8 mouse cellular contexts compared by ENCODE assay signal in genomic region chr19:46516667-46517528, GRCm38 (mm10). TPM values are rescaled to one million over a fixed set of nuclear protein-coding genes. Genes with fewer than 3 reads are reported as not detected.
DNase-seq lines count a peak whose midpoint lies in the region; ATAC-seq lines count a peak whose summit lies in the region.

No protein-coding gene starts in this region.

- H3K36me3 ChIP-seq in heart, embryonic 16.5 days (ENCODE audit: control insufficient read depth, insufficient read depth) = peaks cover 33% of the 10 kb centered on the region
- peaks cover 47% of the 10 kb centered on the region for H3K36me3 ChIP-seq in forebrain, embryonic 13.5 days (ENCODE audit: poor library complexity, severe bottlenecking)
- peaks cover 46% of the 10 kb centered on the region for H3K36me3 ChIP-seq in midbrain, embryonic 12.5 days

- no peak overlapping the region for H3K4me3 ChIP-seq in heart, embryonic 16.5 days (ENCODE audit: low read length)
- H3K4me3 ChIP-seq in forebrain, embryonic 13.5 days = no peak overlapping the region
- no peak overlapping the region for H3K4me3 ChIP-seq in midbrain, embryonic 12.5 days

- H3K9me3 ChIP-seq in heart, embryonic 16.5 days (replicated peaks; ENCODE audit: control insufficient read depth, low read length) = no peaks in the 10 kb centered on the region
- no peaks in the 10 kb centered on the region for H3K9me3 ChIP-seq in forebrain, embryonic 13.5 days (replicated peaks)
- H3K9me3 ChIP-seq in midbrain, embryonic 12.5 days = no peaks in the 10 kb centered on the region

- no peaks in the 10 kb centered on the region for H3K27me3 ChIP-seq in heart, embryonic 16.5 days (ENCODE audit: control insufficient read depth, insufficient read depth, low read length)
- H3K27me3 ChIP-seq in forebrain, embryonic 13.5 days = no peaks in the 10 kb centered on the region
- no peaks in the 10 kb centered on the region for H3K27me3 ChIP-seq in midbrain, embryonic 12.5 days

- ATAC-seq in heart, embryonic 16.5 days (replicated peaks; ENCODE audit: extremely low read depth, insufficient read depth, low FRiP score) = no peak
- no peak for ATAC-seq in forebrain, embryonic 13.5 days
- no peak for ATAC-seq in midbrain, embryonic 12.5 days (ENCODE audit: low FRiP score, low read depth)
- ATAC-seq in megakaryocyte-erythroid progenitor cell, adult 5-6 weeks (replicated peaks; ENCODE audit: low FRiP score, low TSS enrichment, poor library complexity, severe bottlenecking) = no peak

- WGBS in heart, embryonic 16.5 days = 67% methylated on average over 3 of the region's 3 CpGs
- WGBS in forebrain, embryonic 13.5 days = 50% methylated on average over 3 of the region's 3 CpGs
- WGBS in midbrain, embryonic 12.5 days = 37% methylated on average over 3 of the region's 3 CpGs

- DNase-seq in heart, adult 8-10 months (ENCODE audit: low spot score) = no peak
- DNase-seq in 3T3-L1 (ENCODE audit: low read depth, low spot score) = peak; percentile 42
- DNase-seq in cerebellum, adult 9-10 months = no peak
- DNase-seq in urinary bladder, postnatal 10 days (ENCODE audit: low spot score) = no peak

- H3K9ac ChIP-seq in heart, embryonic 16.5 days (ENCODE audit: low read length) = no peak overlapping the region
- no peak overlapping the region for H3K9ac ChIP-seq in forebrain, embryonic 13.5 days
- H3K9ac ChIP-seq in midbrain, embryonic 12.5 days (replicated peaks) = no peak overlapping the region

- no peak overlapping the region for H3K4me2 ChIP-seq in heart, embryonic 16.5 days (ENCODE audit: low read depth, low read length)
- H3K4me2 ChIP-seq in forebrain, embryonic 13.5 days = no peak overlapping the region
- no peak overlapping the region for H3K4me2 ChIP-seq in midbrain, embryonic 12.5 days (replicated peaks)

- peak overlapping the region; percentile 49 for H3K27ac ChIP-seq in heart, embryonic 16.5 days (ENCODE audit: low read length)
- peak overlapping the region; percentile 73 for H3K27ac ChIP-seq in forebrain, embryonic 13.5 days
- H3K27ac ChIP-seq in midbrain, embryonic 12.5 days (replicated peaks) = peak overlapping the region; percentile 76; the same call in 1 of the 2 replicates

- H3K4me1 ChIP-seq in heart, embryonic 16.5 days (ENCODE audit: control insufficient read depth, insufficient read depth, low read length) = peaks cover 21% of the 10 kb centered on the region
- H3K4me1 ChIP-seq in forebrain, embryonic 13.5 days = peaks cover 20% of the 10 kb centered on the region
- H3K4me1 ChIP-seq in midbrain, embryonic 12.5 days = peaks cover 29% of the 10 kb centered on the region

RNA-seq across cellular contexts. Expression of gene Trim8, which starts 15.4 kb away (rescaled TPM):
- 17.0 and 19.4 TPM in 2 replicates for polyA plus RNA-seq in heart, embryonic 16.5 days (2015; fragmentation: Nextera tagmentation; extraction: Ambion mirVana)
- total RNA-seq in heart, adult 8-10 months (2022) = 10 to 100 TPM; 31.5 to 38.8 (median 37.6) TPM
- 22.5 and 22.6 TPM in 2 replicates for polyA plus RNA-seq in forebrain, embryonic 13.5 days (2015; fragmentation: Nextera tagmentation; extraction: Ambion mirVana)
- polyA plus RNA-seq in midbrain, embryonic 12.5 days (2016; fragmentation: Nextera tagmentation; extraction: Ambion mirVana) = 38.5 and 53.9 TPM in 2 replicates
- total RNA-seq in megakaryocyte-erythroid progenitor cell, adult 5-6 weeks (2014; fragmentation: Nextera tagmentation) = 20.8 and 22.3 TPM in 2 replicates
- 9.9 and 18.2 TPM in 2 replicates for total RNA-seq in megakaryocyte-erythroid progenitor cell, adult 5-6 weeks (2017)

RNA-seq across cellular contexts. Expression of gene Arl3, which starts 56.1 kb away (rescaled TPM):
- polyA plus RNA-seq in heart, embryonic 16.5 days (2015; fragmentation: Nextera tagmentation; extraction: Ambion mirVana) = 95.6 and 101 TPM in 2 replicates
- 10 to 100 TPM; 31.3 to 56.0 (median 43.5) TPM for total RNA-seq in heart, adult 8-10 months (2022)
- polyA plus RNA-seq in forebrain, embryonic 13.5 days (2015; fragmentation: Nextera tagmentation; extraction: Ambion mirVana) = 233 and 245 TPM in 2 replicates
- polyA plus RNA-seq in midbrain, embryonic 12.5 days (2016; fragmentation: Nextera tagmentation; extraction: Ambion mirVana) = 201 and 208 TPM in 2 replicates
- total RNA-seq in megakaryocyte-erythroid progenitor cell, adult 5-6 weeks (2014; fragmentation: Nextera tagmentation) = 14.2 and 17.8 TPM in 2 replicates
- total RNA-seq in megakaryocyte-erythroid progenitor cell, adult 5-6 weeks (2017) = 22.6 and 31.7 TPM in 2 replicates

RNA-seq across cellular contexts. Expression of gene Sfxn2, which starts 56.3 kb away (rescaled TPM):
- polyA plus RNA-seq in heart, embryonic 16.5 days (2015; fragmentation: Nextera tagmentation; extraction: Ambion mirVana) = 10.0 and 11.4 TPM in 2 replicates
- 1 to 10 TPM; 2.2 to 4.9 (median 2.7) TPM for total RNA-seq in heart, adult 8-10 months (2022)
- 12.4 and 13.2 TPM in 2 replicates for polyA plus RNA-seq in forebrain, embryonic 13.5 days (2015; fragmentation: Nextera tagmentation; extraction: Ambion mirVana)
- 11.9 and 14.2 TPM in 2 replicates for polyA plus RNA-seq in midbrain, embryonic 12.5 days (2016; fragmentation: Nextera tagmentation; extraction: Ambion mirVana)
- 10.6 and 20.1 TPM in 2 replicates for total RNA-seq in megakaryocyte-erythroid progenitor cell, adult 5-6 weeks (2014; fragmentation: Nextera tagmentation)
- 9.8 and 21.1 TPM in 2 replicates for total RNA-seq in megakaryocyte-erythroid progenitor cell, adult 5-6 weeks (2017)
